Mouse (Mus musculus): ENCODE data around the gene Pygb.

Pygb gene

GRCm38 (mm10) chr2:150786251-150787180 lies at the start of gene Pygb:
Pygb (plus strand) TSS chr2:150786735.
- peak; percentile 89 to 90 for DNase-seq

- no peak for DNase-seq
Observed at GRCm38 (mm10) chr2:150737881-150738280, 48.7 kb upstream of the Pygb start.

GRCm38 (mm10) chr2:150740145-150740841 lies 46.2 kb upstream of the Pygb start:
- no peak for DNase-seq

- no peak for DNase-seq
Observed at GRCm38 (mm10) chr2:150741405-150741804, 45.1 kb upstream of the Pygb start.

- DNase-seq = no peak
Observed at GRCm38 (mm10) chr2:150745016-150745415, 41.5 kb upstream of the Pygb start.

GRCm38 (mm10) chr2:150748854-150749253 lies 37.7 kb upstream of the Pygb start, which contains the start of gene Entpd6:
Entpd6 (plus strand) TSS chr2:150749042.
- peak; percentile 96 for DNase-seq

GRCm38 (mm10) chr2:150749283-150749682 lies 37.3 kb upstream of the Pygb start:
- peak in 1 of 2 experiments; percentile 49 for DNase-seq

- peak in 1 of 2 experiments; percentile 41 for DNase-seq
Observed at GRCm38 (mm10) chr2:150750129-150750979, 36.2 kb upstream of the Pygb start.

GRCm38 (mm10) chr2:150755016-150755415 lies 31.5 kb upstream of the Pygb start:
- DNase-seq = no peak

- no peak for DNase-seq
Observed at GRCm38 (mm10) chr2:150761476-150761875, 25.1 kb upstream of the Pygb start.

GRCm38 (mm10) chr2:150765619-150766018 lies 20.9 kb upstream of the Pygb start:
- no peak for DNase-seq

- peak; percentile 69 to 74 for DNase-seq
Observed at GRCm38 (mm10) chr2:150766083-150766862, 20.3 kb upstream of the Pygb start.

- no peak for DNase-seq
Observed at GRCm38 (mm10) chr2:150768678-150769077, 17.9 kb upstream of the Pygb start.

- DNase-seq = peak; percentile 85 to 91
Observed at GRCm38 (mm10) chr2:150770747-150771146, 15.8 kb upstream of the Pygb start.

- peak in 1 of 2 experiments; percentile 36 for DNase-seq
Observed at GRCm38 (mm10) chr2:150771169-150771568, 15.4 kb upstream of the Pygb start.

GRCm38 (mm10) chr2:150771996-150772395 lies 14.5 kb upstream of the Pygb start:
- peak in 1 of 2 experiments; percentile 62 for DNase-seq

- DNase-seq = no peak
Observed at GRCm38 (mm10) chr2:150772466-150773119, 13.9 kb upstream of the Pygb start.

GRCm38 (mm10) chr2:150782801-150783200 lies 3.7 kb upstream of the Pygb start:
- no peak for DNase-seq

- DNase-seq = peak; percentile 32 to 45
Observed at GRCm38 (mm10) chr2:150787234-150787771, 768 bp downstream of the Pygb start.

- peak; percentile 84 to 86 for DNase-seq
Observed at GRCm38 (mm10) chr2:150788768-150789550, 2.4 kb downstream of the Pygb start.
